Mouse (Mus musculus): Measurements from ENCODE around the gene Khdc1a. TPM values are rescaled to one million over a fixed set of nuclear protein-coding genes. Genes with fewer than 3 reads are reported as not detected.

Khdc1a gene
- polyA plus RNA-seq (2014; fragmentation: Nextera tagmentation; extraction: Ambion mirVana) = not detected in 2 replicates

DNA sequence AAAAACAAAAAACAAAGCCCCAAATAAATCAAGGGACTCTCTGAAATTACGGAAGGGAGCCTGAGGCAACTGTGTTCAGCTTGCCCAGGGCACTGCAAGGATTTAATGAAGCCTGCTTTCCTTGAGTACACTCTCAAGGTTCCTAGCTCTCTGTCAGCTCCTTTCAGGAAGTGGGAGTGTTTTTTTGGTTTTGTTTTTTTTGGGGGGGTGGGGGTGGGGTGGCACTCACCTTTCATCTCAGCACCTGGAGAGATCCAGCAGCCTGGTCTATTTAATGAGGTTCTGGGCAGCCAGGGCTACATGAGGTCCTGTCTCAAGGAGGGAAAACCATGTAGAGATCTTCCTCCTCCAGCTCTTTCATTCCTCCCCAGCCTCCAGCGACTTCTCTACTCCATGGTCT, at the start of gene Khdc1a:
Gene Khdc1a (plus strand): TSS at position 301 of the 400 bp plus-strand sequence.
- no peaks in the 10 kb centered on the region for H3K27me3 ChIP-seq (ENCODE audit: control insufficient read depth, insufficient read depth, low read length)
- no peaks in the 10 kb centered on the region for H3K36me3 ChIP-seq (ENCODE audit: control insufficient read depth, insufficient read depth, low read length)
- H3K9ac ChIP-seq (replicated peaks; ENCODE audit: low read length) = no peak within 1 kb of the TSS
- H3K27ac ChIP-seq (replicated peaks; ENCODE audit: low read depth, low read length) = no peak within 1 kb of the TSS
- H3K4me1 ChIP-seq (ENCODE audit: control insufficient read depth, insufficient read depth, low read length) = no peaks in the 10 kb centered on the region
- no peak within 1 kb of the TSS for H3K4me3 ChIP-seq (replicated peaks; ENCODE audit: low read depth, low read length)
- DNase-seq (no peak), ATAC-seq (ENCODE audit: low FRiP score, low TSS enrichment) (no peak)
- H3K9me3 ChIP-seq (ENCODE audit: control insufficient read depth, low read length) = no peaks in the 10 kb centered on the region
- no peak within 1 kb of the TSS for H3K4me2 ChIP-seq (ENCODE audit: low read length)
- WGBS = 74% methylated on average over 2 of the region's 2 CpGs

DNA sequence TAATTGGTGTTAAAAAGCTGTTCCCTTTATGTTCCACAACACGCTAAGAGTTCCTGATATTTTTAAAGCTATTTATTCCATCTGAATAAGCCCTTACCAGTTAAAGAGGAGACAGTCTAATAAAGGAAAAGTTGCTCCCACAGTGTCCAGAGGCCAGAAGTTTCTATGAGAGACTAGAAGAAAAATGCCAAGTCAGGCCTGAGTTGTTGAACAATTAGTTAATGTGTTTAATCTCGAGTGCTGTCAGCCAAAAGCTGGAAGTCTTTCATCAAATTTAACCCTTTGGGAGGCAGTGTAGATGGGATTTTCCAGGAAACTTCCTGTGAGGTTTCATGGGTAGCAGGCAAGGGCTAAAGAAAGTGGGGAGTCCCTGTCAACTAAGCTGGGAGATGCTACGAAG, 49.6 kb upstream of the Khdc1a start:
- ATAC-seq (ENCODE audit: low FRiP score, low TSS enrichment) = no peak
- H3K4me3 ChIP-seq (replicated peaks; ENCODE audit: low read depth, low read length) = no peak overlapping the region
- 63% methylated on average over 3 of the region's 3 CpGs for WGBS

DNA sequence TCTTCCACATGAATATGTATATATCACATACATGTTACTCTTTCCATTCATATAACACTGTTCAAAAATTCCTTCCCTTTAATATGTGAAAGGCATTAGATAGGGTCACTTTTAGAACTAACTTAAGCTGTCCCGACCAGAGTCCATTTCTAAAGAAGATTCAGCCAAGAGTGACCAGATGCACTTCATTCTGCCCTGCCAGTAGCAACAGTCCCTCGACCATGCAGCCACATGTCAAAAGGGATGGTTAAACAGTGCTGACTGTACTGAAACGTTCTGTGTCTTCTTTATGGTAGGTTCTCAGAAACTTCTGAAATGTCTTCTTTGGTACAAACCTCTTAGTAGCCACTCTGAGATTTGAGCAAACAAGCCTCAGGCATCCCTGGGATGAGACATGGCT, 47.8 kb upstream of the Khdc1a start:
- ATAC-seq (ENCODE audit: low FRiP score, low TSS enrichment) = no peak
- Histone ChIP-seq H3K9ac (replicated peaks; ENCODE audit: low read length) (no peak overlapping the region), H3K4me3 (replicated peaks; ENCODE audit: low read depth, low read length) (no peak overlapping the region), H3K27ac (replicated peaks; ENCODE audit: low read depth, low read length) (no peak overlapping the region), H3K36me3 (ENCODE audit: control insufficient read depth, insufficient read depth, low read length) (no peaks in the 10 kb centered on the region), H3K27me3 (ENCODE audit: control insufficient read depth, insufficient read depth, low read length) (no peaks in the 10 kb centered on the region), H3K4me1 (ENCODE audit: control insufficient read depth, insufficient read depth, low read length) (no peaks in the 10 kb centered on the region), H3K9me3 (ENCODE audit: control insufficient read depth, low read length) (no peaks in the 10 kb centered on the region), H3K4me2 (ENCODE audit: low read length) (no peak overlapping the region)
- no peak for DNase-seq
- 82% methylated on average over 3 of the region's 3 CpGs for WGBS

More for the DNA sequence above, 49.6 kb upstream of the Khdc1a start:
- Histone ChIP-seq H3K4me1 (ENCODE audit: control insufficient read depth, insufficient read depth, low read length) (no peaks in the 10 kb centered on the region), H3K36me3 (ENCODE audit: control insufficient read depth, insufficient read depth, low read length) (no peaks in the 10 kb centered on the region), H3K9ac (replicated peaks; ENCODE audit: low read length) (no peak overlapping the region), H3K4me2 (ENCODE audit: low read length) (no peak overlapping the region), H3K9me3 (ENCODE audit: control insufficient read depth, low read length) (no peaks in the 10 kb centered on the region), H3K27ac (replicated peaks; ENCODE audit: low read depth, low read length) (no peak overlapping the region), H3K27me3 (ENCODE audit: control insufficient read depth, insufficient read depth, low read length) (no peaks in the 10 kb centered on the region)
- DNase-seq = no peak

DNA sequence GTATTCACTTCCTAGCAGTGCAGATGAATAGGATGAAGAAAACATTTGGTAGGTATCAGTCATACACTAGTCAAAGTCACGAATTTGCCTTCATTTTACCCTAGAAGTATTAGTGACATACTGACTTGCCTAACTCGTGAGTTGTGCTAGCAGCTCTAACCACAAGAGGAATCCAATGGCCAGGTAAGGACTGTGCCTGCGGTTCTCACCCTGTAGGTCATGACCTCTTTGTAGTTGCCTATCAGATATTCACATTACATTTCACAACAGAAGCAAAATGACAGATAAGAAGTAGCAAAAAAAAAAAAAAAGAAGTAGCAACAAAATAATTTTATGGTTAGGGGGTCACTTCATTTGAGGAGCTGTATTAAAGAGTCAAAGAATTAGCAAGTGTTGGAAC, 45.3 kb upstream of the Khdc1a start:
- 89% methylated on average over 3 of the region's 3 CpGs for WGBS
- H3K4me2 ChIP-seq (ENCODE audit: low read length) = no peak overlapping the region
- no peaks in the 10 kb centered on the region for H3K27me3 ChIP-seq (ENCODE audit: control insufficient read depth, insufficient read depth, low read length)
- H3K27ac ChIP-seq (replicated peaks; ENCODE audit: low read depth, low read length) = no peak overlapping the region
- no peaks in the 10 kb centered on the region for H3K36me3 ChIP-seq (ENCODE audit: control insufficient read depth, insufficient read depth, low read length)
- H3K4me3 ChIP-seq (replicated peaks; ENCODE audit: low read depth, low read length) = no peak overlapping the region
- H3K4me1 ChIP-seq (ENCODE audit: control insufficient read depth, insufficient read depth, low read length) = no peaks in the 10 kb centered on the region
- no peaks in the 10 kb centered on the region for H3K9me3 ChIP-seq (ENCODE audit: control insufficient read depth, low read length)
- no peak overlapping the region for H3K9ac ChIP-seq (replicated peaks; ENCODE audit: low read length)
- no peak for ATAC-seq (ENCODE audit: low FRiP score, low TSS enrichment)
- no peak for DNase-seq

DNA sequence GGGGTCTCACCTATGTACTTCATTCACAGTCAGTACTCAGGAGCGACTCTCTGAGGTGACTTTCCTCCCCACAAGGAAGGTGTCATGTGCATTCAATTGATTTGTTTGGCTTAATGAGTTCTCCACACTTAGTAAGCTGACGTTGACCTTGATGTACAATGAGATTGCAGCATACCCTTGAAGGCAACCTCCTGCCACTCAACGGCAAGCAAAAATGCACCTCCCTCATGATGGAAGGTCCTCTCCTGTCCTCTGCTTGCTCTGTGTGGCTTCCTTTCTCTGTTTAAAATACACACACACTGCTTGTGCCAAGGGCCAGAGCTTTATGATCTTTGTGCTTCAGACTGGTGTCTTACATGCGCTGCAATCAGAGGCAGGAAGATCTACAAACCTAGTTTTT, 44.8 kb upstream of the Khdc1a start:
- DNase-seq (no peak), ATAC-seq (ENCODE audit: low FRiP score, low TSS enrichment) (no peak)
- H3K27ac ChIP-seq (replicated peaks; ENCODE audit: low read depth, low read length) = no peak overlapping the region
- no peaks in the 10 kb centered on the region for H3K4me1 ChIP-seq (ENCODE audit: control insufficient read depth, insufficient read depth, low read length)
- no peak overlapping the region for H3K4me2 ChIP-seq (ENCODE audit: low read length)
- 90% methylated on average over 4 of the region's 4 CpGs for WGBS
- H3K9me3 ChIP-seq (ENCODE audit: control insufficient read depth, low read length) = no peaks in the 10 kb centered on the region
- H3K4me3 ChIP-seq (replicated peaks; ENCODE audit: low read depth, low read length) = no peak overlapping the region
- no peaks in the 10 kb centered on the region for H3K36me3 ChIP-seq (ENCODE audit: control insufficient read depth, insufficient read depth, low read length)
- no peak overlapping the region for H3K9ac ChIP-seq (replicated peaks; ENCODE audit: low read length)
- H3K27me3 ChIP-seq (ENCODE audit: control insufficient read depth, insufficient read depth, low read length) = no peaks in the 10 kb centered on the region

DNA sequence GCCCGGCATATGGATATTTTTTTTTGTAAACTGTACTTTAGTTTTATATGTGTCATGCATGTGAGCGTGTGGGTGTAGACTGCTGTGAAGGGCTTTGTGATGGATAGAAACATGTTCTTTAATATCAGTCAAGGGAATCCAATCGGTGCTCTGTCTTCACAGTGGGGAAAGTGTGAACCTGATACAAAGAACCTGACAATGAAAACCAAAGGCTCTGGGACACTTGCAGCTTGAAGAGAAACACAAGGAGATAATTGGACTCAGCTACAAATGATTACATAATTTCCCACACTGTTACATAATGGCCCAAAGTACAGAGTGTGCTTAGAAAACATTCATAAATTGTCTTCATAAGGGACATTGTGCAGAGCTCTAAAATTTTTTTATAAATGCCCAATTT, 44.0 kb upstream of the Khdc1a start:
- no peak overlapping the region for H3K4me3 ChIP-seq (replicated peaks; ENCODE audit: low read depth, low read length)
- no peak overlapping the region for H3K4me2 ChIP-seq (ENCODE audit: low read length)
- H3K27me3 ChIP-seq (ENCODE audit: control insufficient read depth, insufficient read depth, low read length) = no peaks in the 10 kb centered on the region
- DNase-seq (no peak), ATAC-seq (ENCODE audit: low FRiP score, low TSS enrichment) (no peak)
- H3K9ac ChIP-seq (replicated peaks; ENCODE audit: low read length) = no peak overlapping the region
- no peak overlapping the region for H3K27ac ChIP-seq (replicated peaks; ENCODE audit: low read depth, low read length)
- 91% methylated on average over 3 of the region's 3 CpGs for WGBS
- no peaks in the 10 kb centered on the region for H3K4me1 ChIP-seq (ENCODE audit: control insufficient read depth, insufficient read depth, low read length)
- H3K36me3 ChIP-seq (ENCODE audit: control insufficient read depth, insufficient read depth, low read length) = no peaks in the 10 kb centered on the region
- H3K9me3 ChIP-seq (ENCODE audit: control insufficient read depth, low read length) = no peaks in the 10 kb centered on the region

DNA sequence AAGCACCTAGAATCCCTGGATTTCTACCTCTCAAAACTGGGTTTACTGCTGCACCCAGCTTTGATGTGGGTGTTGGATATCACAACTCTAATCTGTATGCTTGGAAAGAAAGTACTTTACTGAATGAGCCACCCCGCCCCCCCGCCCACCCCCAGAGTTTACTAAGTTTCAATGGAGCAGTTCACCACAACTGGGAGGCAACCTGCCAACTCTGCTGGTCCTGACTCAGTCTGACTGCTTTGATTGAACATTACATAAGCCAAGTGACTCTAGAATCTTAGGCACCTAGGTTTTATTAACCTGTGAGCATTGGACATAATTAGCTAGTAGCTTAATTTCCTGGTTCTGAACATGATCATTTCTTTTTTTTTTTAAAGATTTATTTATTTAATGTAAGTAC, 35.1 kb upstream of the Khdc1a start:
- ATAC-seq (ENCODE audit: low FRiP score, low TSS enrichment) = no peak
- no peak for DNase-seq

DNA sequence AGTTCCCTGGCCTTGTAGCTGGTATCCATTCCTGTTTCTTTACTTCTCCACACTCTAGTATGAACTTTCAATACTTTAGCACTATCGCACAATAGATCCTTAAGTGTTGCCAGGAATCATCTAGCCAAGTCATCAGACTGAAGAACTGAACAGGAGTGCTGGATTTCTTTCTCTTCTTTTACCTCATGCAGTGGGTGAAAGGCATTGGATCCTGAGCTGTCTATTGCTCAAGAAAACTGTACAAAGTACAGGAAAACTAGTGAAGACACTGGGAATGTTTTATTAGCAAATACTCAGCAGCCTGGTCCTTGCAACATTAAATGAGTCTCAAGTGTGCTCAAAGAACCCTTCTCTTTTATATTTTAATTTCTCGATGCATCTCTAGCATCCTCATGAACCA, 33.7 kb upstream of the Khdc1a start:
- no peak overlapping the region for H3K4me2 ChIP-seq (ENCODE audit: low read length)
- no peaks in the 10 kb centered on the region for H3K9me3 ChIP-seq (ENCODE audit: control insufficient read depth, low read length)
- no peaks in the 10 kb centered on the region for H3K36me3 ChIP-seq (ENCODE audit: control insufficient read depth, insufficient read depth, low read length)
- no peak overlapping the region for H3K27ac ChIP-seq (replicated peaks; ENCODE audit: low read depth, low read length)
- no peaks in the 10 kb centered on the region for H3K4me1 ChIP-seq (ENCODE audit: control insufficient read depth, insufficient read depth, low read length)
- H3K9ac ChIP-seq (replicated peaks; ENCODE audit: low read length) = no peak overlapping the region
- WGBS = 91% methylated on average over 2 of the region's 2 CpGs
- DNase-seq = no peak
- no peaks in the 10 kb centered on the region for H3K27me3 ChIP-seq (ENCODE audit: control insufficient read depth, insufficient read depth, low read length)
- ATAC-seq (ENCODE audit: low FRiP score, low TSS enrichment) = no peak
- H3K4me3 ChIP-seq (replicated peaks; ENCODE audit: low read depth, low read length) = no peak overlapping the region

More for the DNA sequence above, 35.1 kb upstream of the Khdc1a start:
- no peak overlapping the region for H3K4me2 ChIP-seq (ENCODE audit: low read length)
- no peak overlapping the region for H3K9ac ChIP-seq (replicated peaks; ENCODE audit: low read length)
- 96% methylated on average over 2 of the region's 2 CpGs for WGBS
- no peaks in the 10 kb centered on the region for H3K4me1 ChIP-seq (ENCODE audit: control insufficient read depth, insufficient read depth, low read length)
- no peaks in the 10 kb centered on the region for H3K27me3 ChIP-seq (ENCODE audit: control insufficient read depth, insufficient read depth, low read length)
- no peak overlapping the region for H3K4me3 ChIP-seq (replicated peaks; ENCODE audit: low read depth, low read length)
- no peak overlapping the region for H3K27ac ChIP-seq (replicated peaks; ENCODE audit: low read depth, low read length)
- no peaks in the 10 kb centered on the region for H3K36me3 ChIP-seq (ENCODE audit: control insufficient read depth, insufficient read depth, low read length)
- no peaks in the 10 kb centered on the region for H3K9me3 ChIP-seq (ENCODE audit: control insufficient read depth, low read length)

DNA sequence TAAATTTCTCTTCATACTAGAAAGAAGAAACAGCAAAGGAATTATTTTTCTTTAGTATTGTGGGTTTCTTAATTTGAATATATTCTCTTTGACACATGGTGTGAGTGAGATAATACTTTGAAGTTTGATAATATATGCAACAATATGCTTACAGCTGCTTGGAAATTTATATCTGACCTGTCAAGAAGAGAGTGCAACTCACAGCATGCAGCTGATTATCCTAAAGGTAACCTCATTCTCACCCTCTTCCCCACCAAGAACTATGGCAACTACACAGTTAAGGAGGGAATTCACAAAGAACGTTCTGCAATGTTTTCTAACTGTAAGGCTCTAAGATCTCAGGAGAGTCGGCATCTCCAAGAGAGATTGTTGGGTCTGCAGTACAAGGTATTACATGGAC, 33.1 kb upstream of the Khdc1a start:
- 85% methylated on average over 2 of the region's 2 CpGs for WGBS
- H3K9ac ChIP-seq (replicated peaks; ENCODE audit: low read length) = no peak overlapping the region
- no peak overlapping the region for H3K4me3 ChIP-seq (replicated peaks; ENCODE audit: low read depth, low read length)
- DNase-seq (no peak), ATAC-seq (ENCODE audit: low FRiP score, low TSS enrichment) (no peak)
- H3K9me3 ChIP-seq (ENCODE audit: control insufficient read depth, low read length) = no peaks in the 10 kb centered on the region
- no peak overlapping the region for H3K27ac ChIP-seq (replicated peaks; ENCODE audit: low read depth, low read length)
- no peaks in the 10 kb centered on the region for H3K27me3 ChIP-seq (ENCODE audit: control insufficient read depth, insufficient read depth, low read length)
- H3K36me3 ChIP-seq (ENCODE audit: control insufficient read depth, insufficient read depth, low read length) = no peaks in the 10 kb centered on the region
- H3K4me1 ChIP-seq (ENCODE audit: control insufficient read depth, insufficient read depth, low read length) = no peaks in the 10 kb centered on the region
- no peak overlapping the region for H3K4me2 ChIP-seq (ENCODE audit: low read length)
